Mouse (Mus musculus): ENCODE measurements around the gene Glipr1.

DNA sequence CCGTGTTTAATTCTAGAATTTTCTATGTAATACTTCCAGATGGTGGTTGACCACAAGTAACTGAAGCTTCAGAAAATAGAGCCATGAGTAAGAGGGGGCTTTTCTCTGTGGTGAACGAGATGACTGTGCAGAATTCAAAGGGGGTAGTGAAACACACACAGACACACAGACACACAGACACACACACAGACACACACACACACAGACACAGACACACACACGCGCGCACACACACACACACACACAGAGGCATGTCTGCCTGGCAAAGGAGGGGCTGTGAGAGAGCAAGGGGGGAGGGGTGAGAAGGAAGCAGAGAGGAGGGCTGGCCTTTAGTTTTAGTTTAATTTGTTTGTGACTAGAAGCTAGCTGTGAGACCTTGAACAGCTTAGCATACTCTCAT lies 1.9 kb downstream of the Glipr1 start:
- no peak for TF ChIP-seq CTCF (IDR thresholded peaks at IDR 0.05; ENCODE audit: low read depth)
- TF ChIP-seq EP300 (IDR thresholded peaks at IDR 0.05; ENCODE audit: low read depth), result no peak
